Mouse (Mus musculus): Measurements from ENCODE around the gene Timm9. TPM values are rescaled to one million over a fixed set of nuclear protein-coding genes. Genes with fewer than 3 reads are reported as not detected.

The Timm9 gene
- total and polyA plus RNA-seq, 3 experiments = 68.4 to 147 TPM; not detected in 1

DNA sequence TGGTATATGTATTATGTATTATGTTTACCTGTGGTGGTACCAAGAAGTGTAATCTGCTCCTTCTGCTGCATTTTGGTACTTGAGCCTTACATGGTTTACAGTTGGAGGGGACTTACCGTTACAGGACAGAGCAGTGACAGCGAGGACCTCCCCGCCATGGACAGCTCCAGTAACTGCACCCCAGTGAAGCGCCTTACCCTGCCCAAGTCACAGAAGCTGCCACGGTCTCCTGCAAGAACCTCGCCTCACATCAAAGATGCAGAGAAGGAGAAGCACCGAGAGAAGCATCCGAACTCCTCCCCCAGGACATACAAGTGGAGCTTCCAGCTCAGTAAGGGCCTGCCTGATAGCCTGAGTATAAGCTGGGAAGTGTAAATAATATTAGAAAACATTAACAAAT, 50.2 kb downstream of the Timm9 start:
- H3K27ac ChIP-seq (ENCODE audit: control insufficient read depth, low read depth, low read length) = no peak overlapping the region
- no peak overlapping the region for H3K9ac ChIP-seq (ENCODE audit: control insufficient read depth, low read depth, low read length, poor library complexity, severe bottlenecking)
- no peaks in the 10 kb centered on the region for H3K27me3 ChIP-seq (ENCODE audit: control insufficient read depth in 1 of 2, insufficient read depth in 2 of 2, low read length in 2 of 2)
- H3K9me3 ChIP-seq (replicated peaks; ENCODE audit: insufficient read depth, low read length) = no peaks in the 10 kb centered on the region
- no peak overlapping the region for H3K4me3 ChIP-seq (ENCODE audit: control insufficient read depth in 1 of 2, insufficient read depth in 1 of 2, low read depth in 2 of 2, low read length in 2 of 2)
- no peaks in the 10 kb centered on the region for H3K79me2 ChIP-seq (ENCODE audit: control insufficient read depth, insufficient read depth, low read length, poor library complexity)
- TF ChIP-seq POLR2A (IDR thresholded peaks at IDR 0.05; ENCODE audit: control insufficient read depth in 1 of 2, insufficient read depth in 1 of 2, low read depth in 1 of 2, low read length in 2 of 2, poor library complexity in 1 of 2) = no peak
- no peak for TF ChIP-seq NELFE (IDR thresholded peaks at IDR 0.05; ENCODE audit: low read depth, low read length)
- no peaks in the 10 kb centered on the region for H3K4me1 ChIP-seq (ENCODE audit: control insufficient read depth in 1 of 2, insufficient read depth in 2 of 2, low read length in 2 of 2)
- H3K36me3 ChIP-seq (ENCODE audit: control insufficient read depth in 1 of 2, insufficient read depth in 2 of 2, low read length in 2 of 2) = no peaks in the 10 kb centered on the region; a peak in 1 of 4 replicates
- DNase-seq (ENCODE audit: low read depth, low spot score) = no peak

Other genes with a start within 250 kb of the Timm9 start
- 78.7 and 87.9 TPM in 2 replicates for gene Actr10, start 198.8 kb downstream of the Timm9 start, total RNA-seq (2012; rRNA removed)
- gene Actr10, start 198.8 kb downstream of the Timm9 start, polyA plus RNA-seq (2012; ENCODE audit: insufficient read depth in 1 of 2, insufficient read length in 2 of 2, low read depth in 1 of 2, low replicate concordance in 2 of 2, missing spikeins in 1 of 2) = 100 to 1,000 TPM in 1 of 2 experiments, not detected in 1; 109 TPM
- 304 and 348 TPM in 2 replicates for gene Psma3, start 162.1 kb downstream of the Timm9 start, total RNA-seq (2012; rRNA removed)
- 100 to 1,000 TPM in 1 of 2 experiments, not detected in 1; 295 TPM for gene Psma3, start 162.1 kb downstream of the Timm9 start, polyA plus RNA-seq (2012; ENCODE audit: insufficient read depth in 1 of 2, insufficient read length in 2 of 2, low read depth in 1 of 2, low replicate concordance in 2 of 2, missing spikeins in 1 of 2)
- gene Arid4a, start 120.7 kb downstream of the Timm9 start, total RNA-seq (2012; rRNA removed) = 6.7 and 7.2 TPM in 2 replicates
- 10 to 100 TPM in 1 of 2 experiments, not detected in 1; 13.0 TPM for gene Arid4a, start 120.7 kb downstream of the Timm9 start, polyA plus RNA-seq (2012; ENCODE audit: insufficient read depth in 1 of 2, insufficient read length in 2 of 2, low read depth in 1 of 2, low replicate concordance in 2 of 2, missing spikeins in 1 of 2)
- gene Tomm20l, start 25.3 kb downstream of the Timm9 start, total RNA-seq (2012; rRNA removed) = not detected in 2 replicates
- gene Tomm20l, start 25.3 kb downstream of the Timm9 start, polyA plus RNA-seq (2012; ENCODE audit: insufficient read depth in 1 of 2, insufficient read length in 2 of 2, low read depth in 1 of 2, low replicate concordance in 2 of 2, missing spikeins in 1 of 2) = under 1 TPM in 1 of 2 experiments, not detected in 1; 0.29 TPM
- gene 2700049A03Rik, start 164 bp upstream of the Timm9 start, total RNA-seq (2012; rRNA removed) = 5.8 and 6.6 TPM in 2 replicates
- 1 to 10 TPM in 1 of 2 experiments, not detected in 1; 7.2 TPM for gene 2700049A03Rik, start 164 bp upstream of the Timm9 start, polyA plus RNA-seq (2012; ENCODE audit: insufficient read depth in 1 of 2, insufficient read length in 2 of 2, low read depth in 1 of 2, low replicate concordance in 2 of 2, missing spikeins in 1 of 2)
- 0.07 TPM in 1 of 2 replicates, not detected in the other for gene Dact1, start 173.2 kb upstream of the Timm9 start, total RNA-seq (2012; rRNA removed)
- gene Dact1, start 173.2 kb upstream of the Timm9 start, polyA plus RNA-seq (2012; ENCODE audit: insufficient read depth in 1 of 2, insufficient read length in 2 of 2, low read depth in 1 of 2, low replicate concordance in 2 of 2, missing spikeins in 1 of 2) = under 1 TPM in 1 of 2 experiments, not detected in 1; 0.06 TPM